Mouse (Mus musculus): ENCODE measurements around the gene Lamb1. TPM values are rescaled to one million over a fixed set of nuclear protein-coding genes. Genes with fewer than 3 reads are reported as not detected.

The Lamb1 gene
- polyA plus RNA-seq, 2 experiments = 67.2 to 76.6 TPM

DNA sequence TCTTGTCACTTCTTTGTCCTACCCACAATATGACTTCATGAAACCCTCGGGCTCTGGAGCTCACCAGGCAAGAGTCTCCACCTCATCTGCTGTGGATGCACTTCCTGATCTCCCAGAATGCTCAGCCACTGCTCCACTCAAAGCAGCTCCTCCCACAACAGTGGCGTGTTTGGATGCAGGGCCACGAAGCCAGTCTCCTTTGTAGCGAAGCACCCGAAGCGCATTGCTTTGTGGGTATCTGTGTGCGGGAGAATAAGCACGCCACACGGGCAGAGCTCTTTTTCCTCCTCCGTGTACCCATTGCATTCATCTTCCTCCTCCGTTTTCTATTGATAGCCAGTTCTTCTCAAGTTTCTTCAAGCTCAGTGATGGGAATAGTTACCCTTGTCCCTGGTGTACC, 112.2 kb downstream of the Lamb1 start:
- TF ChIP-seq POLR2A (IDR thresholded peaks at IDR 0.05; ENCODE audit: borderline replicate concordance, extremely low read depth, insufficient read depth, insufficient read length) = no peak
- no peak for DNase-seq (ENCODE audit: low spot score)
- Histone ChIP-seq H3K4me3 (replicated peaks; ENCODE audit: low read length) (no peak overlapping the region), H3K9ac (ENCODE audit: low read depth, low read length, severe bottlenecking) (no peak overlapping the region), H3K27me3 (ENCODE audit: control insufficient read depth, insufficient read depth, low read length) (no peaks in the 10 kb centered on the region), H3K4me2 (replicated peaks; ENCODE audit: low read depth, low read length, severe bottlenecking) (no peak overlapping the region), H3K9me3 (ENCODE audit: control insufficient read depth, low read length) (no peaks in the 10 kb centered on the region), H3K4me1 (ENCODE audit: control insufficient read depth, insufficient read depth, low read length) (peaks cover 6% of the 10 kb centered on the region), H3K27ac (replicated peaks; ENCODE audit: low read depth, low read length) (no peak overlapping the region), H3K36me3 (ENCODE audit: control insufficient read depth, insufficient read depth, low read length) (no peaks in the 10 kb centered on the region)
- ATAC-seq (ENCODE audit: low FRiP score, low read depth) = no peak
- WGBS = 74% methylated on average over 11 of the region's 11 CpGs

Other genes starting within 250 kb of the Lamb1 start
- 0.03 and 0.09 TPM in 2 replicates for gene Fam110c, start 191.4 kb upstream of the Lamb1 start, polyA plus RNA-seq (2012; rRNA removed)
- 0.40 TPM in 1 of 2 replicates, not detected in the other for gene Fam110c, start 191.4 kb upstream of the Lamb1 start, polyA plus RNA-seq (2014; fragmentation: Nextera tagmentation; extraction: Ambion mirVana)
- gene Gm6993, start 24.5 kb upstream of the Lamb1 start, polyA plus RNA-seq (2012; rRNA removed) = not detected in 2 replicates
- not detected in 2 replicates for gene Gm6993, start 24.5 kb upstream of the Lamb1 start, polyA plus RNA-seq (2014; fragmentation: Nextera tagmentation; extraction: Ambion mirVana)
- 51.1 and 72.2 TPM in 2 replicates for gene Dld, start 86.2 kb downstream of the Lamb1 start, polyA plus RNA-seq (2012; rRNA removed)
- 119 and 121 TPM in 2 replicates for gene Dld, start 86.2 kb downstream of the Lamb1 start, polyA plus RNA-seq (2014; fragmentation: Nextera tagmentation; extraction: Ambion mirVana)
- gene Slc26a3, start 125.6 kb downstream of the Lamb1 start, polyA plus RNA-seq (2012; rRNA removed) = 0.04 TPM in 2 replicates
- not detected in 2 replicates for gene Slc26a3, start 125.6 kb downstream of the Lamb1 start, polyA plus RNA-seq (2014; fragmentation: Nextera tagmentation; extraction: Ambion mirVana)
- 11.2 and 12.2 TPM in 2 replicates for gene Cbll1, start 234.4 kb downstream of the Lamb1 start, polyA plus RNA-seq (2012; rRNA removed)
- 16.9 and 19.7 TPM in 2 replicates for gene Cbll1, start 234.4 kb downstream of the Lamb1 start, polyA plus RNA-seq (2014; fragmentation: Nextera tagmentation; extraction: Ambion mirVana)